Mouse (Mus musculus) cerebellum, adult 9-11 months (tissue): ENCODE data around the gene Cpz.

Experiments used
- DNase-seq: peaks from one replicate; pipeline ENCODE4 v3.0.0; 2022

Cpz gene

DNA sequence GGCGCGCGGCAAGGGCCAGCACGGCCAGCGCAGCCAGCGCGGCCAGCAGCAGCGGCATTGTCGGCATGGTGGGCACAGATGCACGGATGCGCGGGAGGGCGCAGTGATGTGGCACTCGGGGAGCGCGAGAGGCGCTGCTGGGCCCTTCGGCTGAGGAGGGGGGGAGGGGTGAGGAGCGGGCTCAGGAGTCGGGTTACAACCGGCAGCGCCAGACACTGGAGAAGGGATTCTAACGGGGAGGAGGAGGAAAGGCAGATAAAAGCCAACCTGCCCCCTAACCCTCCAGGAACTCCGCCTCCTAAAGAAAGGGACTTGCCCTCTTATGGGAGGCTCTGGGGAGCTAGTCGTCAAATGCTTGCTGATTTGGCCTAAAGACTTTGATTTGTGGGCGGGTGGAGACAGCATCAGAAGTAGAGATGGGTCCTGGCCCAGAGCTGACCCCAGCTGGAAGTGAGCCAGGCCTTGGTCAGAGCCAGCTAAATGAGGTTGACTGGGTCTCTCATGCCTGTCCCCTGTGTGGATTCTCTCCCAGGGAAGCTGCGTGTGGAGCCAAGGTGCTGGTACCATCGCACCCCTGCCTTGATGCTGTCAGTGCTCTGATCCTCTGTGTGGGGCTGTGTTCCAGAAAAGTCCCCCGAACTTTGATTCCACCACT is at the start of gene Cpz:
TSS of gene Cpz (minus strand) at position 230 of the 655 bp plus-strand sequence.
- no peak for DNase-seq

DNA sequence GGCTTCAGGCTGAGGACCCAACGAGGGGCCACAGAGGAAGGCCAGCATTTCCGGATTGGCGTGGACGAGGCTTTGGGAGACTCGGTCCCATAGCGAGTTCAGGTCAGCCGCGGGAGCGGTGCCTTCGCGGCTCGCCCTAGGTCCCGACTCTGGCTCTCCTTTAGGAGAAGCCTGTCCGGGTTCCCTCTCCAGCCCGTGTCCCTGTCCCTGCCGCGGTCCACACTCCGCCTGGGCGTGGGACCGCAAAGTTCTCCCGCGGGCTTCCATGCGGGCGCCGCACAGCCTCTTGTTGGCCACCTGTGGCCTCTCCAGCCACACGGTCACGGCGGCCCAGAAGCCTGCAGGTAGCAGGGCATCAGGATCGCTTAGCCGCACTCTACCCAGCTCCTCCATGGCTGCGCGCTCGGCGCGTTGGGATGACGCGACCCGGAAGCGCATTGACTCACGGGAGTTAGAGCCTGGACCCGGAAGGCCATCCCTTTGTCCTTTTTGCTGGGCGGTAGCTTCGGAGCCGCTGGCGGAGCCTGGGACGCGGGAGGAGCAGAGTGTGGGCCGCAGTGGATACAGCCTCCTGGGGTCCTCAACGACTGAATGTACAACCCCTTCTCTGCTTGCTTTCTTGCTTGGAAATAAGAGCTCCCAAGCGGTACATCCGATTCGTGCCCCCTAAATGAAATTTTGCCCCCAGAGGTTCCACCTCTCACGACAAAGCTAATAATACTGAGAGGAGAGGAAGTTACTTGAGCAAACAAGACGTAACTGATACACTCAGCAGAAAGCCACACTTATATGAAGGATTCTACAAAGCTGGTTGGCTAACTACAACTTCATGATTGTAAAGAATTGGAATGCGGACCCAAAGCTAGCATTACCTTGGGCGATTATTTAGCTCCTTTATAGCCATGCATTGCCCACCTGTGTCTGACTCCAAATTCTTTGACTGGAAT is 49.4 kb upstream of the Cpz start, which contains the start of gene Trmt44:
TSS of gene Trmt44 (minus strand) at position 418 of the 947 bp plus-strand sequence.
- peak; percentile 91 for DNase-seq

DNA sequence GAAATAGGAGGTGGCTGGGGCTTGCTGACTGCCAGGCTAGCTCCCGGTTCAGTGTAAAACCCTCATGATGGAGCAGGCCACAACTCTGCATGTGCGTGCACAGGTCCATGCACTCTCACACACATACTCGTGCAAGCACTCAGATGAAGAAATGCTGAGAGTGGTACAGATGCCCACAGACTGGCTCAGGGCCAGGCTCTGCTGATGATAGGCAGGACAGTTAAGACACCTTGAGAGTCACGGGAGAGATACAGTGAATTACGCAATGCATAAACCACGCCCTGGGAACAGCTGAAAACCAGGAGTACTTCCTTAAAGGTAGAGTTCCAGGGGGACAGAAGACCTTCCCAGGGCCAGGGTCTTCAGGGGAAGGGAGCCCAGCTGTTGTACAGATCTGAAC is 46.0 kb upstream of the Cpz start:
- no peak for DNase-seq

DNA sequence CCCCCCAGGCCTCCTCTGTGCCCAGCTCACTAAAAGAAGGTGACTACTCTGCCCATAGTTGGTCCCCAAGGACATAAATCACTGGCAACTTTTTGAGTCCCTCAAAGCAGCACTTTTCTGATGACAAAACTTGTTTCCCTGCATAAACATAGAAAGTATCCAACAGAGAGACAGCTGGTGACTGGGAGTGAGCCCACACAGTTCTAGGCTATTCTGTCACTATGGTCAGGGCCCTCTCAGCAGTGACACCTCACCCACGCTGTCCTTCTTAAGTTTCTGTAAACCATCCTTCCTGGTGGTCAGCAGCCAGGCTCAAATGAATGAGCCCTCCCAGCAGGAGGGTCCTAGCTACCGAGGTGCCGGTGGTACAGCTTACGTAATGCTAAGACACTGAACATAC is 41.1 kb upstream of the Cpz start:
- DNase-seq: no peak

DNA sequence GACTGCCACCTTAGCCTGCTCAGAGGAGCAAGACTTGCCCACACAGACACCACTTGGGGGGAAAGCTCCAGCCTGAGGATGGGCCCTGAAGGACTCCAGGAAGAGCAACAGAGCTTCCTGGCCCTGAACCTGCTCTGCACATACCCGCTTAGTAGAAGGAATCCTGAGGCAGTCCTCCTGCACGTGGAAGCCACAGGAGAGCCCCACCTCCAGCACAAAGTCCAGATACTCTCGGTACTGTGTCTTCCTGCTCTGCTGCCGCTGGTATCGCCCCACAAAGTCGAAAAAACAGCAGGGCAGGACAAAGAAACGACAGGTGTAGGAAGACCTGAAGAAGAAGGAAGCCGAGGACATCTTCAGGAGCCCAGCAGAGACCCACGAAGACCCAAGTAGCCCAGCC is 39.7 kb upstream of the Cpz start:
- DNase-seq: no peak

DNA sequence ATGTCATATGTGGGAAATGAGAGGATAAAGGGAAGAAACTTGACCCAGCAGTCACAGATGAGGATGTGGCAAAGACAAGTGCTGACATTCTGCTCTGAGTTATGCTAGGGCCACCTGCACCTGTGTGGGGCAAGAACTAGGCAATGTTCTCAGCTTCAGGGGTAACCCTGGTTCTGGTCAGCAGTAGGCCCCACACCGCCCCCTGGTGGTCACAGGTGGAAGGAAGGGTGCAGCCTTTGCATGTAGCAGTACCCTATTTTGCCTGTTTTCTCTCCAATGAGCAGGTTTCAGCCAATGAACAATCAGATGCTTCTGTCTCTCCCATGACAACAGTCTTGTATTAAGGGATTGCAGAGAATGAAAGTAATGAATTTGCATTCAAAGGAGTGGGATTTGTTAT is 38.0 kb upstream of the Cpz start:
- peak; percentile 61 for DNase-seq

DNA sequence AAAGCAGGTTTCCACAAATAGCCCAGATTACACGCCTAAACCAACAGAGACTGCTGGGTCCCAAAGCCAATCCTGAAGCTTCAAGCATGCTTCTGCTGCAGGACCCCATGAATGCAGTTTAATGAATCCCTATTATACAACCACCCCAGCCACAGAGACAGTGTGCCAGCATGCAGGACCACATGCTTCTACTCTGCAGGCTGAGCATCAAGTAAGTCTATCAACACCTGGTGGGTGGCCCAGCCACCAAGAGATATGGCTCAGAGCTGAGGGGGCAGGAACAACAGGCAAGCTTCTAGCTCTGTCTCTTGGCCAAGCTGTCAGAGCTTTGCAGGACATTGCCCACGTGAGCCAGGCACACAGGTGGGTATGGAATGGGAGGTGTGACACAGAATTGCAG is 37.1 kb upstream of the Cpz start:
- no peak for DNase-seq

DNA sequence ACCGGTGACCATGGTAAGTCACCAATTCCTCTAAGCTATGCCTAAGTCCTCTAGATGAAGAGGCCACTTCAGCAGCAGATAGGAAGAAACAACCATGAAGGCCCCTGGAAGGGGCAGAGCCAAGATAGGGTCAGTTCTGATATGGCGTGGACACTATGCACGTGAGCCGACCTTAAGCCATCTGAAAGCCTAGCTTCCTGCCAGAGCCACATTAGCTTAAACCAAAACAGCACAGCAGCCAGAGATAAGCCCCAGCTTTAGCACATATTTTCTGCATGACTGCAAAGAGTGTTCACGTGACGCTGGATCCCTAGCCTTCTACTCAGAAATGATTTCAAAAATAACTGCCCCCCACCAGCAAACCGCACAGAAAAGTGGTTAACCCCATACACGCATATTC is 33.9 kb upstream of the Cpz start:
- no peak for DNase-seq

DNA sequence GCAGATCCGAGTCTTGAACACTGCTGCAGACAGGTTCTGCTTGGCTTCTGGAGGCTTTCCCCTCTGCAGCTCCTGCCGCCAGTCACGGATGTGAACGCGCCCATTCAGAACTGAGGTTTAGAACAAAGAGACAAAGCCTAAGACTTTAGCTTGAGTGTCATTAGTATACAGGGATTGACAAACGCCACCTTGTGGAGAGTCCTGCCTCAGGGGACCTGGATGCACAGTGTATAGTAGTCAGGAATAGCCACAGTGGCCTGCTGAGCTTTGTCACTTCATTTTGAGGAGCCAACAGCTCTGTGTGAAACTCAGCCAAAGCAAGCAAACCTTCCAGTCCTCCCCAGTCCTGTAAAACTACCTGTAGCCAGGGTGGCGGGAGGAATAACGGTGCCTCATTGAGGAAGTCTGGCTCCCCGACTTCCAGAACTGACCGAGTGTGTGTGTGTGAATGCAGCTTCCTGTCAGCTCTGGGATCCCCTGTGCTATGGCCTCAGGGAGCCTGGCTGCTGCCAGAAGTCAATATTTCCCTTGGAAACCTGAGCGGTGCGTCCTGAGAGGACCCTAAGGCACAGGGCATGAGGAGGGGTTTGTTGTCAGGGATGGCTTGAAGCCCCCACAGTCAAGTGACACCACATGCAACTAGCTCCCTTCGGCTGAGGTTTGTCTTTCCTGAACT is 32.6 kb upstream of the Cpz start:
- no peak for DNase-seq

DNA sequence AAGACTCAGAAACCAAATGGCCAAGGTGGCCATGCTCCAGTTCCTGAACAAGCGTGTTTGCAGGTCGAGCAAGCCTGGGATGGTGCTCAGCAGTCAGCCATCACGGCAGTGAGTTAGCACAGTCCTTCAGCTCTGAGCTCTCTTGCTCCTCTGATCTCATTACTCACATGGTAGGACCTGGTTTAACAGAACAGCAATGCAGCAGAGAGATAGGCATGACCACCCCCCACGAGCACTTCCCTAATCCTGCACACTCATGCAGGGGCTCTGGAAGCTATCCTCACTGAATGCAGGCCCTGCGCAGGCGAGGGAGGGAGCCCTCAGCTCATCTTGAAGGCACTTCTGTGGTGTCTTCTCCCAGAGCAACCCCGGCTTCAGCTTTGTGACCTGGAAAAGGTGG is 30.9 kb upstream of the Cpz start:
- DNase-seq: no peak

DNA sequence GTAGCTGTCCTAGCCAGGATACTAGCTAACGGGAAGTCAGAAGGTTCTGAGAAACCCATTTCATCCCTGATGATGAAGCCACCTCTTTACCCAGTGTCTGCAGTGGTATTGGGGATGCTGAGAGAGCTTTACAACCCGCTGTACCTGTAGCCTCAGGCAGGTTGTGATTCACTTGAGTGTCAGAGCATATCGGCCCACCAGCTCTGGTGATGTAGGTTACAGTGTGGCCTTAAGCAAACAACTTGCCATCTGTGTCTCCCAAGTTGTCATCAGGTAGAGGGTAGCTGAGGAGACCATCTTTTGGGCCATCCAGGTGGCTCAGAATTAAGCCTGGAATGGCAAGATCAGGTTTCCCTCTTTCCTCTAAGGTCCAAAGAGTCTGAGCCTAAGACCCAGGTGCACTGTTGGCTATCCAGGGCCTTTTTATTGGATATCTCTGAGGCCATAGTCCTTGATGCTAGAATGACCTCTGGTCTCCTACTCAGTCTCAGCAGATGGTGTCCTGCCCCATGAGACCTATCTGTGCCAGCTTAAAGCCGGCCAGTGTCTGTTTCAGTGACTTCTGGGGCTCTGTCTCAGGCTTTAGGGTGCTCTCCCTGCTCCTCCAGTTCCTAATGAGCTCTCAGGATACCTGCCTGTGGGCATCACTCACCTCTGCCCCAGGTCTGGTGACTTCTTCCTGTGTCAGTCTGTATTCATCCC is 27.5 kb upstream of the Cpz start:
- no peak for DNase-seq

DNA sequence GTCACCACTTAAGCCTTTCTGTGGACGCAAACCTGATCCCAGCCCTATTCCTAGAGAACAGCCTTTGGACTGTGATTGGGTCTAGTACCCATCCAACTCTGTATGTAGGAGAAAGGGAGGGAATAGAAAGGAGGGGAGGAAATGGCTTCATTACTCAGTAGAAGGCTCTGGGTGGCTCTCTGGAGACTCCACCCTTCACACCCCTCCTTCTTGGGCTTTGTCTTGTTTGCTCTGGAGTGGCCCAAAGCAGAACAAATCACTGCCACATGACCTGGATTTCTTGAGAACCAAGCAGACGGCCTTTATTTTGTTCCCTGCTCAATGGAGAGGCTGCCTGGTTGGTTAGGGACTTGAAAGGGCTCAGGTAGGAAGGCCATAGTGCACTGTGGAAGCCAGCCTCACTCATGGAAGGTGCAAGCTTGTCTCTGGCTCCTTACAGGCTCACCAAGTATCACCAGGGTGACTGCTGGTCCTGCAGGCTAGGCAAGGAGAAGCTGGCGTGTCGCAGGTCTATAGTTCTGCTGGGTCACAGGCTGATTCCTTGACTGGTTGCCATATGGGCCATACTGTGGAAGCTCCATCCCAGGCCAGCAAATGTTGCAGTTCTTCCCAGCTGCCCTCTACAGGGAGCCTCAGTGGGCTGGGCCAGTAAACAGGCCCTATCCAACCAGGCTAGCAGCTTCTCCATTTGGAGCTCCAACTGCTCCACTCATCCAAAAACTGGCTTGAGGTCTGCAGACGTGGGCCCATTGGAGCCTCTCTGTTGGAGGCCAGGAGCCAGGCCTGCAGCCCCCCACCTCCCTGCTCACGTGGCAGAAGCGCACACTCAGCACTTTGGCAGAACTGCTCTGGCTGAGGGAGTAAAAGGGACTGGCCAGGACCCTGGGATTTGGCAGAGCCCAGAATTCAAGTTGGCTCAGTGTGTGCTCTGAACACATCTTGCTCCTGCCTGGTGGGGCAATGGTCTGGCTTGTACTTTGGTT is 26.6 kb upstream of the Cpz start:
- DNase-seq: peak; percentile 84

DNA sequence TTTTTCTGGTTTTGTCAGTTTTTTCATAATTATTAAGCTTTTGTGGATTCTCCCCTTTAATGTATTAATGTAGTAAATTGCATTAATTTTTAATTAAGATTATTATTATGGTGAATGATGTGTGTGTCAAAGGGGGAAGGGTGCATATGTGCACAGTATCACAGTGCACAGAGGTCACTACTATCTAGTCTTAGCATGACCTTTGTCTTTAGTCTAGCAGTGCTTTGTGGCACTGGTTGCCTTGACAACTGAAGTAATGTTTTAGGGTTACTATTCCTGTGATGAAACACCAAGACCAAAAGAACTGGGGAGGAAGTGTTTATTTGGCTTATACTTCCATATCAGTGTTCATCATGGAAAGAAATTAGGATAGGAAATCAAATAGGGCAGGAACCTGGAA is 20.6 kb upstream of the Cpz start:
- no peak for DNase-seq

DNA sequence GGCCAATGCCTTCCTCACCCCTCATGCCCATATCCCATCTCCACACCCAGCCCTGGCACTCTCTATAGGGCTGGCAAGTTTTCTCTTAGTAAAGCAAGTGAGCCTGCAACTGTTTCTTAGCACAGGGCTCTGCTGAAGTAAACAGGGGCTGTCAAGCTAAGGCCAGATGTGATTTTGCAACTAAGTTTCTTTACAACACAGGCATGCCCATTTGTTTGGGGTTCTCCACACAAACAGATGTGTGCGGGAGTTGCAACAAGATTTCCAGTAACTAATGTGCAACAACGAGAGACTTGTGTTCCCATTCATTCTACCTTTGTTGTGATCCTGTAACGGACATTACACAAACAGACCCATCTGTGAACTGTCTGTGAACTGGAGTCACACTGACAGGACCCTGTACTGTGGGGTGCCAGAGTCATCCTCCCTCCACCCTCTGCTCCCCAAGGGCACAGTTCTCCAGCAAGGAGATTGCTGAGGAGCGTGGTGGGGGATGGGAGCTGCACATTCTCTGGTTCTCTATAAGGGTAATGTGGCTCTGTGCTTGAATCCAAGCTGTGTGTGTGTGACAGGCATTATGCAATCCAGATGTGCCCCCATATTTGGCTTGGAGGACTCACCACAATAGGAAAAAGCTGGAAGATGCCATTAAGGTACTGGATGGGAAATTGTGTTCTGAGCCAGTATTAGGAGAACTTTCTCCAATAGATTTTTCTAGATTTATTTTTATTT is 15.7 kb upstream of the Cpz start:
- DNase-seq: no peak

DNA sequence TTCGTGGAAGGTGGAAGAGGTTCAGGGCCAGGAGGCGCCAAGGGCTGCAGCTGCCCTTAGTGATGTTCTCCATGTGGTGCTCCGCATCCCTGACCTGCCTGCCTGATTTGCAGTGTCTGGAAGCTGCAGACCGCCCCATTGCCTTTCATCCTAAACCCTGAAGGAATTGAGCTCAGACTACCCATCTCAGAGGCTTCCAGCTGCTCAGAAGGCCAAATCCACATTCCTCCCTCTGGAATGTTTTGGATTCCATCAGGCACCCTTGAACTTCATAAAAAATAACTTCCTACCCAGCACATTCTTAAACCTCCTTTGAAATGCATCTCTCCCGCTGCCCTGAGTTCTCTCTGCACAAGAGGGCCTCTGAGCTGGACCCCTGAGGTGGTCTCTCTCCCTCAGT is 15.1 kb upstream of the Cpz start:
- no peak for DNase-seq

DNA sequence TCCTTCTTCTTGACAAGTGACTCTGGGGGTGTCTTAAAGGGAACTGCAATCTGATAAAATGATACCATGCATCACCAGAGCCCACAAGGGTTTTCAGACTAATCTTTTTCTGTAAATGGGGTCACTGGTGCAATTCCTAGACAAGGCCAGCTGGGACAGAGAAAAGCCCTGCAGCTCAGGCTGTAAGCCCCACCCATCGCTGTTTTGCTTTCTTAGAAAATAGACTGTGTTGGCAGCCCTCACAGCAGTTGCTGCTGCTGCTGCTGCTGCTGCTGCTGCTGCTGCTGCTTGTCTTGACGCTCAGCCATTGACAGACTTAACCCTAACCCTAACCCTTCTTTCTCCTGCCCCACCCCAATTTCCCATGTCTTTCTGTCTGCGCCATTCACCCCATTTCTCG is 14.1 kb upstream of the Cpz start:
- no peak for DNase-seq

DNA sequence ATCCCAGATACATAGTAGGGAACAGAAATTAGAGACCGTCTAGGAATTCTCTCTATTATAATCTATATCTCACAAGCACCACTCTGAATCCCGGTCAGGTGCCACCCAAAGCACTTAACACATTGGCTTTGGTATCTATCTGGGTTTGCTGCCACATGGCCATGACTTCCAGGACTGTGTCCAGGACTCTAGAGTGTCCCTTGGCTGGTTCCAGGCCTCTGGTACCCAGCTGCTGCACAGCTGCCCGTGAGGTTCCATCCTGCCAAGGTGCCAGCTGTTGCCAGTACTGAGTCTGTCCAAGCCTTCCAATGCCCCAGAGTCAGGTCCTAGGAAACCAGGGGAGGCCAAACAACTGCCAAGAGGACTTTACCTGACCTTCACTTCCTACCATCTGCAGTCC is 12.5 kb upstream of the Cpz start:
- no peak for DNase-seq

DNA sequence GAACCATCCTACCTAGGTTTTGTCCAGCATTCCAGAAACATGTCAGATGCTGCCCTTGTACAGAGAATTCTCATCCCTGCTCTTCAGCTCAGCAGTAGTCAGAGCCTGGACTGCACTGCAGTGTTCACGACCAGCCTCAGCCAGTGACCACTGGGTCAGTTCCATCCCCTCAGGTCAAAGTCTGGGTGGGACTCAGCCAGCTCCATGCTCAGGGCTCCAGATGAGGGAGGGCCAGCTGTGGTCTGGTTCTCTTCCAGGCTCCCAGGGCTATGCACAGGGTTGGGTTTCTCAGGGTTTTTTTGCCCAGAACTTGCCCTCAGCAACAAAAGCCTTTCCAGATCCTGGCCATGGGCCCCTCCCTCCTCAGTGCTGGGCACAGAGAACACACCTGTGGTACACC is 12.0 kb upstream of the Cpz start:
- no peak for DNase-seq

DNA sequence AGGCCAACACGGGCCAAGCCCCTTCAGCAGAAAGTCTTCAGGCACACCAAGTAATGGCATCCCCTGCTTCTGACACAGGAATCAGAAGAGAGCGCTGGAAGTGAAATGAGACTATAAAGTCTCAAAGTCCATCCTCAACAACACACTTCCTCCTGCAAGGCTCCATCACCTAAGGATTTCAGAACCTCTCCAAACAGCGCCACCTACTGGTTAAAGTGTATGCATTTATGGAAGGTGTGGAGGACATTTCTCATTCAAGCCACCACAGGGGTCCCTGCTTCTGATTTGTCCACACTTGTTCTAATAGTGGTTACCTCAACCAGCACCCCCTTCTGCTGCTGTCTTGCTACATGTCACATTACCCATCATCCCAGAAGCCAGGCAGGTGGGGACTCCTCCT is 10.8 kb upstream of the Cpz start:
- no peak for DNase-seq

DNA sequence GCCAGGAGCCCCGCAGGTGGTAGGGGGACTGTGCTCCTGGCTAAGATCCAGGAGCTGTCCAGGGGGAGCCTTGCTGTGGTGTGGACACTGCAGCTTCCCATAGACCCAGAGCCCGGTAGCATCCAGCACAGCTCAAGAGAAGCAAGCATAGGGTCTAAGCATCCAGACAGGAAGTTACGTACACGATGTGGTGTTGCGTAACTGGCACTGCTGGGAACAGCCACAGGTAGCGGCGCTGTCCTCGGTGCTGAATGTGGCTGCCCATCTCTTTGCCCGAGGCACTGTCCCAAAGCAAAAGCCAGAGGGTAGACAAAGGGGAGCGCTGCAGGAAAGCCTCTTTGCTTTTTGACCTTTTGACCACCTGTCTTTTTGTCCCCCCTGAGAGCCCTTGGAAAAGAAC is 6.1 kb upstream of the Cpz start:
- DNase-seq: no peak

DNA sequence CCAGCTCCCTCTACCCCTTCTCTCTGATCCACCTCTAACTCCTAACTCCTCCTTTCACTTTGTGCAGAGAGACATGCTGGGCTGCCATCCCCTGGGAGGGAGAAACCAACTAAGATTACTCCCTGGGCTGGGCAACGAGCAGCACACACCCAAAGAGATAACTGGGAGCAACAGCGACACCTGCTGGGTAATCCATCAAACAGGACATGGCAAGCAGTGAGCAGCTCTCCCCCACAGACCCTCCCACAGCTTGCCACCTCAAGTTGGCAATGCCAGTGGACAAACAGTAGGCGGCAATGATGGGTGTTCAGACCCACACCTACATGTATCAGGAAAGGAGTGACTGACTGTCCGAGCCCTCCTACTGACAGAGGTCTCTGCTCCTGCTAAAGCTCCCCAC is 4.9 kb upstream of the Cpz start:
- no peak for DNase-seq
